Mouse (Mus musculus): ENCODE results near the gene Nkd1. TPM values are rescaled to one million over a fixed set of nuclear protein-coding genes. Genes with fewer than 3 reads are reported as not detected.
A peak's percentile ranks its signal among the peaks of the same experiment; 100 is the strongest.

Nkd1 gene
- polyA plus RNA-seq, 1 experiment from 2014 or later, result 33.7 TPM

DNA sequence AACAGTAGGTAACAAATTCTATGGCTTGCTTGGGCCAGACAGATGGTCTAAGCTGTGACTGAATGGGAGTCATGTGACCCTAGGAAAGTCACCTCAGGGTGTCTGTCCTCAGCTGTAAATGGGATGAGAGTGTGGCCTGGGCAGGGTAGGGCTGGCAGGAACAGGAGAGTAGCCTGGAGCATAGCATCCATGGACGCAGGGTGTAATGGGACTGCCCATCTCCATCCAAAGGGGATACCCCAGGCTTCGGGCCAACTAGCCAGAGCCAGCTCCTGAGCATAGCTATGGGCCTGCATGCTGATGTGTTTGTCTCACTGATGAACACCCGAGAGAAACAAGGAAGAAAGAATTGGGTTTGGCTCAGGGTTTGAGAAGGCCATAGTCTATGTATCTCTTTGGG is 103.1 kb downstream of the Nkd1 start:
- no peak overlapping the region for H3K4me3 ChIP-seq (ENCODE audit: low read depth, low read length)
- WGBS, result 84% methylated on average over 3 of the region's 3 CpGs
- H3K9ac ChIP-seq (replicated peaks; ENCODE audit: low read depth, low read length), result no peak overlapping the region
- no peak for ATAC-seq (ENCODE audit: insufficient number of reproducible peaks, insufficient read depth, low FRiP score, low read depth)
- H3K36me3 ChIP-seq (ENCODE audit: control insufficient read depth, insufficient read depth, low read length), result no peaks in the 10 kb centered on the region
- no peaks in the 10 kb centered on the region for H3K4me1 ChIP-seq (ENCODE audit: control insufficient read depth, insufficient read depth, low read length)
- no peak overlapping the region for H3K4me2 ChIP-seq (replicated peaks; ENCODE audit: low read depth, low read length)
- no peaks in the 10 kb centered on the region; the same call in 1 of the 2 replicates for H3K9me3 ChIP-seq (ENCODE audit: control insufficient read depth, low read depth, low read length)
- 0 out of 2 replicates have a peak, but pooled peaks cover 9% of the 10 kb centered on the region for H3K27me3 ChIP-seq (ENCODE audit: control insufficient read depth, insufficient read depth, low read length)
- H3K27ac ChIP-seq (ENCODE audit: low read length), result no peak overlapping the region

DNA sequence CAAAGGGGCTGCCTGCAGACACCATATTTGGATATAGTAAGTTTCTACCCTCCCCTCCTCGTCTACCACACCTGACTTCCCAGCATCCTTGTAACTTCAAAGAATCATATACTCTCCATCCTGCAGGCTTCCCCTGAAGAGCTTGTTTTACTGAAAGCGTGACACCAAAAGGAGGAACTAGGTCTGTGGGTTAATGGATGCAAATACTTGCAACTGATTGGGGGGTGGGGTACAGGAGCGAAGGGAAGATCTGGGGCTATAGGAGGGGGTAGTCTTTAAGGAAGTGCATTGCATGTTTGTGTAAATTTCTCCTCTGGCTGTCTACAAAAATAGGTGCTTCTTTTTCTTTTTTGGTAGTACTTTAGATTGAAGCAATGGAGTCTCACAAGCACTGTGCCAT is 105.3 kb downstream of the Nkd1 start:
- no peaks in the 10 kb centered on the region for H3K9me3 ChIP-seq (ENCODE audit: control insufficient read depth, low read depth, low read length)
- H3K36me3 ChIP-seq (ENCODE audit: control insufficient read depth, insufficient read depth, low read length), result no peaks in the 10 kb centered on the region
- no peaks in the 10 kb centered on the region for H3K4me1 ChIP-seq (ENCODE audit: control insufficient read depth, insufficient read depth, low read length)
- no peak overlapping the region for H3K4me2 ChIP-seq (replicated peaks; ENCODE audit: low read depth, low read length)
- H3K9ac ChIP-seq (replicated peaks; ENCODE audit: low read depth, low read length), result no peak overlapping the region; the same call in 1 of the 2 replicates
- 0 out of 2 replicates have a peak, but pooled peaks cover 9% of the 10 kb centered on the region for H3K27me3 ChIP-seq (ENCODE audit: control insufficient read depth, insufficient read depth, low read length)
- ATAC-seq (ENCODE audit: insufficient number of reproducible peaks, insufficient read depth, low FRiP score, low read depth), result no peak
- no peak overlapping the region for H3K27ac ChIP-seq (ENCODE audit: low read length)
- H3K4me3 ChIP-seq (ENCODE audit: low read depth, low read length), result no peak overlapping the region
- 71% methylated on average over 3 of the region's 3 CpGs for WGBS

DNA sequence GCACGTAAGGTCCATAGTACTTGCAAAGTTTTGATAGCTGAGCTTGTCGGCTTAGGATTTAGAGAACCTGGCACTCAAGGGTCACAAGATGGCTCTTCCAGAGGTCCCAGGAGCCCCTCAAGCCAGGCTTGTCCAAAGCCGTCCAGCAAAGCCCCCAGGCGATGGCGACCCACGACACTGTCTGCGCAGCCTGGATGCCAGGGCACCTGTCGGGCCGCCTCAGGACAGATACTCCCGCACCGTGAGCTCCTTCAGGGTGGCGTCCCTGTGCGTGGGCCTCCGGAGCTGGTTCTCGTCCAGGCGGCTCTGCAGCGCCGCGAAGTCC is 105.7 kb downstream of the Nkd1 start:
- Histone ChIP-seq H3K9ac (replicated peaks; ENCODE audit: low read depth, low read length) (peak overlapping the region; percentile 45; the same call in 1 of the 2 replicates), H3K9me3 (ENCODE audit: control insufficient read depth, low read depth, low read length) (no peaks in the 10 kb centered on the region), H3K27me3 (ENCODE audit: control insufficient read depth, insufficient read depth, low read length) (0 out of 2 replicates have a peak, but pooled peaks cover 9% of the 10 kb centered on the region), H3K4me1 (ENCODE audit: control insufficient read depth, insufficient read depth, low read length) (no peaks in the 10 kb centered on the region), H3K4me2 (replicated peaks; ENCODE audit: low read depth, low read length) (peak overlapping the region; percentile 78), H3K4me3 (ENCODE audit: low read depth, low read length) (peak overlapping the region; percentile 42), H3K27ac (ENCODE audit: low read length) (no peak overlapping the region), H3K36me3 (ENCODE audit: control insufficient read depth, insufficient read depth, low read length) (no peaks in the 10 kb centered on the region)
- no peak; the same call in 1 of the 2 replicates for ATAC-seq (ENCODE audit: insufficient number of reproducible peaks, insufficient read depth, low FRiP score, low read depth)
- WGBS, result 11% methylated on average over 19 of the region's 19 CpGs

DNA sequence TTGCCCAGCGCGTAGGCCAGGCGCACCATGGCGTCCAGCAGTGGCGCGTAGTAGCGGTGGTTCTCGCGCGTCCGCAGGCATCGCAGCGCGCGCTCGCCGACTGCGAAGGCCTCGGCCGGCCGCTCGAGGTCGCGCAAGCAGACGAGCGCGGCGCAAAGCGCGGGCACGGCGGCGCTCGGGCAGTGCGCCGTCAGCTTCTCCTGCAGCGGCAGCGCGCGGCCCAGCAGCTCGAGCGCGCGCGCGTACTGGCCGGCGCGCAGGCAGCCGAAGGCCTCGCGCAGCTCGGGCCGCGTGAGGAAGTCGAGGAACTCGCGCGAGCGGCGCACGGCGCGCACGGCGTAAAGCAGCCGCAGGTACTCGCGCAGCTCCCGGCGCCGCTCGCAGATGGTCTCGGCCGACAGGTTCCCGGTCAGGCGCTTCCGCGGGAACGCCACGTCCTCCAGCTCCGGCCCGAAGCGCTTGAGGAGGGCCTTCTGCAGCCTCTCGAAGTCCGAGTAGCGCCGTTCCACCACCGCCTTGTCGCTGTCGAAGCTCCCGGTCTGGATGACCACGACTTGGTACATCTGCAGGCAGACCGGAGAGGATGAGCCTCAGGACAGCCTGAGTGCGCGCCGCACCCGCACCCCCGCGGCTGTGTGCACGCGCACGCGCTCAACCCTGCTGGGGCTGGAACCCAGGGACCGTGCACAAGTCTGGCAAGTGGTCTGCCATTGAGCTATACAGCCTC is 106.3 kb downstream of the Nkd1 start:
- Histone ChIP-seq H3K9ac (replicated peaks; ENCODE audit: low read depth, low read length) (peak overlapping the region; percentile 45; the same call in 1 of the 2 replicates), H3K36me3 (ENCODE audit: control insufficient read depth, insufficient read depth, low read length) (no peaks in the 10 kb centered on the region), H3K4me3 (ENCODE audit: low read depth, low read length) (peak overlapping the region; percentile 42), H3K4me2 (replicated peaks; ENCODE audit: low read depth, low read length) (peak overlapping the region; percentile 78), H3K27ac (ENCODE audit: low read length) (no peak overlapping the region), H3K9me3 (ENCODE audit: control insufficient read depth, low read depth, low read length) (no peaks in the 10 kb centered on the region), H3K27me3 (ENCODE audit: control insufficient read depth, insufficient read depth, low read length) (0 out of 2 replicates have a peak, but pooled peaks cover 9% of the 10 kb centered on the region), H3K4me1 (ENCODE audit: control insufficient read depth, insufficient read depth, low read length) (no peaks in the 10 kb centered on the region)
- under 1% methylated on average over 105 of the region's 105 CpGs for WGBS
- ATAC-seq (ENCODE audit: insufficient number of reproducible peaks, insufficient read depth, low FRiP score, low read depth), result peak; percentile 81

DNA sequence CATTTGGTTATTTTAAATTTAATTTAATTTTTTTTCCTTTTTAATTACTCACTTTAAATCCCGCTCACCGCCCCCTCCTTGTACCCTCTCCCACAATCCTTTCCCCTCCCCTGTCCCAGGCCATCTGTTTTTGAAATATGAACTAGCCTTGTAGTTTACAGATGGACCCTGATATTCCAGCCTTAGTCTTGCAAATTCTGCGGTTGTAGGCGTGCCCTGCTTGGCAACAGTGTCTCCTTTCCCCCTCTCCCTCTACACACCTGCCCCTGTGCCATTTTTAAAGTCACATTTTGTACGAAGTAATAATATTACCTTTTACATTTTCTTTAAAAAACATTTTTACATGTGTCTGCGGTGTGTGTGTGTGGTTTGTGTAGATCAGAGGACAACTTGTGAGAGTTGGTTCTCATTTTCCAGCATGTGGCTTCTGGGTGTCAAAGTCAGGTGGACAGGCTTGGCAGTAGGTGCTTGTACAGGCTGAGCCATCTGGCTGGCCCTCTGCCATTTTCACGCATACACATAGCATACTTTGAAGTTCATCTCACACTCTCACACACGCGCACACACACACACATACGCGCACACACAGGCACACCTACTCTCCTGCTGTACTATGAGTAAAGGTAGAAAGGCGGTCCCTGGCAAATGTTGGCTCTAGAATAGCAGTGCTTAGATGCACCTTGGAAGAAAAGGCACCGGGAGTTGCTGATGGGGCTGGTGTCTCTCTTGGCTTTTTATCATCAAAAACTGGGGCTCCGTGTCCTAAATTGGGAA is 107.0 kb downstream of the Nkd1 start:
- H3K4me3 ChIP-seq (ENCODE audit: low read depth, low read length), result peak overlapping the region; percentile 42
- no peaks in the 10 kb centered on the region for H3K4me1 ChIP-seq (ENCODE audit: control insufficient read depth, insufficient read depth, low read length)
- H3K9ac ChIP-seq (replicated peaks; ENCODE audit: low read depth, low read length), result peak overlapping the region; percentile 45; the same call in 1 of the 2 replicates
- H3K4me2 ChIP-seq (replicated peaks; ENCODE audit: low read depth, low read length), result peak overlapping the region; percentile 78
- 61% methylated on average over 14 of the region's 14 CpGs for WGBS
- H3K27ac ChIP-seq (ENCODE audit: low read length), result no peak overlapping the region
- ATAC-seq (ENCODE audit: insufficient number of reproducible peaks, insufficient read depth, low FRiP score, low read depth), result no peak
- H3K36me3 ChIP-seq (ENCODE audit: control insufficient read depth, insufficient read depth, low read length), result no peaks in the 10 kb centered on the region
- H3K9me3 ChIP-seq (ENCODE audit: control insufficient read depth, low read depth, low read length), result no peaks in the 10 kb centered on the region
- H3K27me3 ChIP-seq (ENCODE audit: control insufficient read depth, insufficient read depth, low read length), result 0 out of 2 replicates have a peak, but pooled peaks cover 9% of the 10 kb centered on the region

DNA sequence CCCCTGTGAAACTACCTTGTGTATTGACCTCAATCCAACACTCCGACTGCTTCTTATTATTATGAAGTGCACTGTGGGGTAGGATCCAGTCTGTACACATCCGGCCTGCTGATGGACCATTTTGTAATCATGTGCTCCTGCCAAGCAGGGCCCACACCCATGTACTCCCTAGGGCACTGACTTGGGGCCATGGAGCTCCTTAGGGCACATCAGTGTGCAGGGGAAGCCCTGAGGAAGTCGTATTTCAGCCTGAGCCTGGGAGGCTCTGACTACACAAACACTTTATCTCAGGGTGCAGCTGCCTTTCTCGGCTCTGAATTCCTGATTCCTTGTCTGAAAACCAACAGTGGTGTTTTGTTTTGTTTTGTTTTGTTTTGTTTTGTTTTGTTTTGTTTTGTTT is 109.1 kb downstream of the Nkd1 start:
- WGBS, result 72% methylated on average over 4 of the region's 4 CpGs
- no peaks in the 10 kb centered on the region for H3K36me3 ChIP-seq (ENCODE audit: control insufficient read depth, insufficient read depth, low read length)

DNA sequence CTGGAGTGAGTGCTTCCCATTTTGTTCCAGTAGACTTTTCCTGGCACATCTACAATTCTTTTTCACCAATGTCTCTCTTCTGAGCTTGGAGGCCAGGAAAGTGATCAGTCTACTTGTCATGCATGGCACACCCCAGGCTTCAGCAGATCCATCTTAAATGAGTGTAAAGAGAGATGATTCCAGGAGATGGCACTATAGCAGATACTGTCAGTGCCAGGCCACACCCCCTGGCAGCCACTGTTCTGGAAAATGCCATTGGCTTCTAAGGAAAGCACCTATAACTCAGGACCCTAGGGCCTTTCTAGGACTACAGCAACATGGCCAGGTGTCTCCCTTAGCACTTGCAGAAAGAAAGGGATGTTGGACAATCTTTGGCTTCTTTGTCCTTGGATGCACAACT is 109.9 kb downstream of the Nkd1 start:
- Histone ChIP-seq H3K9me3 (ENCODE audit: control insufficient read depth, low read depth, low read length) (no peaks in the 10 kb centered on the region), H3K9ac (replicated peaks; ENCODE audit: low read depth, low read length) (no peak overlapping the region), H3K27ac (ENCODE audit: low read length) (no peak overlapping the region), H3K27me3 (ENCODE audit: control insufficient read depth, insufficient read depth, low read length) (0 out of 2 replicates have a peak, but pooled peaks cover 9% of the 10 kb centered on the region), H3K4me1 (ENCODE audit: control insufficient read depth, insufficient read depth, low read length) (no peaks in the 10 kb centered on the region), H3K4me2 (replicated peaks; ENCODE audit: low read depth, low read length) (no peak overlapping the region), H3K36me3 (ENCODE audit: control insufficient read depth, insufficient read depth, low read length) (no peaks in the 10 kb centered on the region), H3K4me3 (ENCODE audit: low read depth, low read length) (no peak overlapping the region)
- ATAC-seq (ENCODE audit: insufficient number of reproducible peaks, insufficient read depth, low FRiP score, low read depth), result no peak

More for the DNA sequence above, 109.1 kb downstream of the Nkd1 start:
- Histone ChIP-seq H3K27me3 (ENCODE audit: control insufficient read depth, insufficient read depth, low read length) (0 out of 2 replicates have a peak, but pooled peaks cover 9% of the 10 kb centered on the region), H3K9me3 (ENCODE audit: control insufficient read depth, low read depth, low read length) (no peaks in the 10 kb centered on the region), H3K4me1 (ENCODE audit: control insufficient read depth, insufficient read depth, low read length) (no peaks in the 10 kb centered on the region), H3K9ac (replicated peaks; ENCODE audit: low read depth, low read length) (no peak overlapping the region), H3K27ac (ENCODE audit: low read length) (no peak overlapping the region), H3K4me3 (ENCODE audit: low read depth, low read length) (no peak overlapping the region), H3K4me2 (replicated peaks; ENCODE audit: low read depth, low read length) (no peak overlapping the region)
- ATAC-seq (ENCODE audit: insufficient number of reproducible peaks, insufficient read depth, low FRiP score, low read depth), result no peak

DNA sequence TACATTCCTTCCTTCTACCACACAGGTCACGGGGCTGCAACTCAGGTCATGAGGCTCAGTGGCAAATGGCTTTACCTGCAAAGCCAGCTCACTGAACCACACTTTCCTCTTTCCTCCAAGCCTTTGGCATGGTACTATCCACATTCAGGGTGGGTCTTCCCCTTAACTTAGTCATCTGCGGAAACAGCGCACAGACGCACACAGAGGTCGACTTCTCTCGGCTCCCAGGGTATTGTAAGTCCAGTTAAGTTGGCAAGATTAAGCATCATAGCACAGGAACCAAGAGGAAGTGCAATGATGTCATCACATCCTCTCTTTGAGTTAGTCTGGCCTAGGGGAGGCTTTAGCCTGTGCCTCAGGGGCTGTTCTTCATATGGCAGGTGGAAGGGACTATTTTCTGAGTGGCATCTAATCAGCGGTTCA is 112.2 kb downstream of the Nkd1 start:
- ATAC-seq (ENCODE audit: insufficient number of reproducible peaks, insufficient read depth, low FRiP score, low read depth), result no peak
- 75% methylated on average over 7 of the region's 7 CpGs for WGBS
- H3K4me2 ChIP-seq (replicated peaks; ENCODE audit: low read depth, low read length), result no peak overlapping the region
- no peak overlapping the region for H3K4me3 ChIP-seq (ENCODE audit: low read depth, low read length)
- H3K9me3 ChIP-seq (ENCODE audit: control insufficient read depth, low read depth, low read length), result no peaks in the 10 kb centered on the region
- no peak overlapping the region for H3K9ac ChIP-seq (replicated peaks; ENCODE audit: low read depth, low read length)
- H3K27me3 ChIP-seq (ENCODE audit: control insufficient read depth, insufficient read depth, low read length), result no peaks in the 10 kb centered on the region
- H3K36me3 ChIP-seq (ENCODE audit: control insufficient read depth, insufficient read depth, low read length), result no peaks in the 10 kb centered on the region
- no peak overlapping the region for H3K27ac ChIP-seq (ENCODE audit: low read length)
- no peaks in the 10 kb centered on the region for H3K4me1 ChIP-seq (ENCODE audit: control insufficient read depth, insufficient read depth, low read length)

Data from stomach, embryonic 14.5 days (tissue).